Mouse (Mus musculus): ENCODE measurements around the gene Zmynd19. TPM values are rescaled to one million over a fixed set of nuclear protein-coding genes. Genes with fewer than 3 reads are reported as not detected.

Gene Zmynd19
- polyA plus RNA-seq, 1 experiment from 2014 or later = 20.4 TPM

- H3K27me3 ChIP-seq (replicated peaks; ENCODE audit: control insufficient read depth, insufficient read depth, low read length) = no peaks in the 10 kb centered on the region
- no peak for DNase-seq (ENCODE audit: low spot score)
- WGBS = 94% methylated on average over 3 of the region's 3 CpGs
Measured at GRCm38 (mm10) chr2:24914762-24915161, 34.8 kb upstream of the Zmynd19 start.

DNA sequence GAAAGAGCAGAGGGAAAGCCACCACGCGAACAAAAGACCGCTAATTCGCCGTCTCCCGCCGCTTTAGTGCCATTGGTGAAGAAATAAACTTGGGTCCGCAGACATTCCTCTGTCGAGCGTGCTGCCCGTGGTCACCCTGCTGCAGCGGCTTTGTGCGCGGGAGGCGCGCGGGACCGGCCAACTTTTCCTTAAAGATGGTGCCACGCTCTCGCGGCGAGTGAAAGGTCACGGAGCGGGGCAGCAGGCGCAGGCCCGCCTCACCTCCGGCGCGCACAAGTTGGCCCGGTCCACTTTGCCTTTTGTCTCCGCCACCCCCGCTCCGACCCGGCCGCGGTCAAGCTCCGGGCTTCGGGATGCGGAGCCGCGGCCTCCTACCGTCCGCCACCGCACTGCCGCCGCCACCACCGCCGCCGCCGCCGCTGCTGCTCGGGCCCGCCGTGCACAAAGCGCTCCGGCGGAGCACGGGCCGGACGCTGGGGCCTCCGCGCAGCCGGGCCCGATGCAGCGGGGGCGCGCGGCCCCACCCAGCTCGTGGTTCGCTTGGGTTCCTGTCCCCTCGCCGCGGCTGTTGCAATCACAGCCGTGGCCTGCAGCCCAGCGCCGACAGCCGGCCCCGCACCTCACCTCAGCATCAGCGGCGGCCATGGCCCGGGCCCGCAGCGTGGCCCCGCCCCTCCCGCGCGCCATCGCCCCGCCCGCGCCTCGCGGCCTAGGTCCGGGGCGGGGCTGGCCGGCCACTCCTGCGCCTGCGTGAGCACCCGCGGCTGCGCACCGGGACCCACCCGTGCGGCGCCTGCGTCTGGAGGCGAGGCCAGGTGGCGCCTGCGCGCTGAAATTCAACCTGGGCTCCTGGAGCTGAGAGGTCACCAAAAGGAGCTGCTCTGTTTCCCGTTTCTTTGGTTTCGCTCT is 30.4 kb upstream of the Zmynd19 start, which contains the start of gene Ehmt1:
Ehmt1 (minus strand) TSS at position 685 of the 909 bp plus-strand sequence.
- DNase-seq (ENCODE audit: low spot score) (peak; percentile 96), ATAC-seq (ENCODE audit: low read depth) (peak; percentile 99)
- Histone ChIP-seq H3K4me3 (ENCODE audit: low read depth, low read length) (peak within 1 kb of the TSS; percentile 95), H3K4me2 (ENCODE audit: low read depth, low read length) (peak within 1 kb of the TSS; percentile 60), H3K27me3 (replicated peaks; ENCODE audit: control insufficient read depth, insufficient read depth, low read length) (no peaks in the 10 kb centered on the region), H3K27ac (replicated peaks; ENCODE audit: low read depth, low read length) (peak within 1 kb of the TSS; percentile 96), H3K4me1 (ENCODE audit: control insufficient read depth, insufficient read depth, low read length) (peaks cover 8% of the 10 kb centered on the region), H3K9ac (ENCODE audit: low read depth, low read length) (peak within 1 kb of the TSS; percentile 97), H3K9me3 (ENCODE audit: control insufficient read depth, low read length) (no peaks in the 10 kb centered on the region), H3K36me3 (ENCODE audit: control insufficient read depth, insufficient read depth, low read length) (no peaks in the 10 kb centered on the region)
- WGBS = 0% methylated on average over 34 of the region's 112 CpGs

More at GRCm38 (mm10) chr2:24914762-24915161, 34.8 kb upstream of the Zmynd19 start:
- Histone ChIP-seq H3K4me3 (ENCODE audit: low read depth, low read length) (no peak overlapping the region), H3K4me1 (ENCODE audit: control insufficient read depth, insufficient read depth, low read length) (peaks cover 8% of the 10 kb centered on the region), H3K4me2 (ENCODE audit: low read depth, low read length) (no peak overlapping the region), H3K27ac (replicated peaks; ENCODE audit: low read depth, low read length) (no peak overlapping the region), H3K9ac (ENCODE audit: low read depth, low read length) (no peak overlapping the region), H3K36me3 (ENCODE audit: control insufficient read depth, insufficient read depth, low read length) (peaks cover 15% of the 10 kb centered on the region), H3K9me3 (ENCODE audit: control insufficient read depth, low read length) (no peaks in the 10 kb centered on the region)
- ATAC-seq (ENCODE audit: low read depth) = no peak

DNA sequence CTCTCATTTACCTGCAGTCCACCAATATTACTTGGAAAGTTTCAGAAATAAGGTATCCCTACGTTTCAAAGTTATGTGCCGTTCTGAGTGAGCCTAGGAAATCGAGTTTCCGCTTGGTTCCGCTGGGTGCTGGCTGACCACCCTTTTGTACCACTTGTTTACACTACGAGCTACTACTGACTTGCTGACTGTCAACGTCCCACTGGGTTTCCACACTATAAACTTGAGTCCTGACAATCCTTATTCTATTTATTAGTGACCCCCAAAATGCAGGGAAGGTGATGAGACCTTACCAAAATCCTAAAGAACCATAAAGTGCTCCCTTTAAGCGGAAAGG is 29.8 kb upstream of the Zmynd19 start:
- Histone ChIP-seq H3K4me2 (ENCODE audit: low read depth, low read length) (peak overlapping the region; percentile 56), H3K27me3 (replicated peaks; ENCODE audit: control insufficient read depth, insufficient read depth, low read length) (no peaks in the 10 kb centered on the region), H3K36me3 (ENCODE audit: control insufficient read depth, insufficient read depth, low read length) (no peaks in the 10 kb centered on the region), H3K9ac (ENCODE audit: low read depth, low read length) (peak overlapping the region; percentile 97), H3K27ac (replicated peaks; ENCODE audit: low read depth, low read length) (peak overlapping the region; percentile 96), H3K9me3 (ENCODE audit: control insufficient read depth, low read length) (no peaks in the 10 kb centered on the region), H3K4me3 (ENCODE audit: low read depth, low read length) (peak overlapping the region; percentile 95), H3K4me1 (ENCODE audit: control insufficient read depth, insufficient read depth, low read length) (peaks cover 8% of the 10 kb centered on the region)
- 9% methylated on average over 8 of the region's 8 CpGs for WGBS
- no peak for DNase-seq (ENCODE audit: low spot score)
- ATAC-seq (ENCODE audit: low read depth) = peak; percentile 28

GRCm38 (mm10) chr2:24923561-24923960 is 26.0 kb upstream of the Zmynd19 start:
- 48% methylated on average over 2 of the region's 2 CpGs for WGBS
- no peaks in the 10 kb centered on the region for H3K9me3 ChIP-seq (ENCODE audit: control insufficient read depth, low read length)
- no peak overlapping the region for H3K27ac ChIP-seq (replicated peaks; ENCODE audit: low read depth, low read length)
- ATAC-seq (ENCODE audit: low read depth) (no peak), DNase-seq (ENCODE audit: low spot score) (peak; percentile 29)
- H3K27me3 ChIP-seq (replicated peaks; ENCODE audit: control insufficient read depth, insufficient read depth, low read length) = no peaks in the 10 kb centered on the region
- no peak overlapping the region for H3K4me3 ChIP-seq (ENCODE audit: low read depth, low read length)
- H3K4me1 ChIP-seq (ENCODE audit: control insufficient read depth, insufficient read depth, low read length) = no peaks in the 10 kb centered on the region
- no peak overlapping the region for H3K9ac ChIP-seq (ENCODE audit: low read depth, low read length)
- no peak overlapping the region for H3K4me2 ChIP-seq (ENCODE audit: low read depth, low read length)
- H3K36me3 ChIP-seq (ENCODE audit: control insufficient read depth, insufficient read depth, low read length) = 0 out of 2 replicates have a peak, but pooled peaks cover 5% of the 10 kb centered on the region

DNA sequence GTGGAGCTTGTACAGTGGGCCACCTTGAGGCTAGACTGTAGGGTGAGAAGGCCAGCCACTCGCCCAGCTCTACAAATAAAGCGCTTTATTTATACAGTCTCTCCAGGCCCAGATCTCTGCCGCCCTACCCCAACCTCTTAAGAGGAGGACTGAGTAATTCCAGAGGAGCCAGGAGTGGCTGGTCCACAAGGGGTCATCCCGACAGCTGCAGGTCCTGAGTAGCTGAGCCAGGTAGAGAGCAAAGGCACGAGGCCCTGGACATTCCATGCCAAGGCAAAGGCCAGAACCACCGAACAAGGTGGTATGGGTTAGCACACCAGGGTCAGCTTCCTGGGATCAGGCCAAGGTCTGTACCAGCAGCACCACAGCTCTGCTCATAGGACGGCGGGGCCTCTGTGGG is 24.3 kb upstream of the Zmynd19 start:
- no peaks in the 10 kb centered on the region for H3K4me1 ChIP-seq (ENCODE audit: control insufficient read depth, insufficient read depth, low read length)
- no peak for DNase-seq (ENCODE audit: low spot score)
- no peak overlapping the region for H3K9ac ChIP-seq (ENCODE audit: low read depth, low read length)
- 0 out of 2 replicates have a peak, but pooled peaks cover 5% of the 10 kb centered on the region for H3K36me3 ChIP-seq (ENCODE audit: control insufficient read depth, insufficient read depth, low read length)
- ATAC-seq (ENCODE audit: low read depth) = no peak
- 83% methylated on average over 8 of the region's 8 CpGs for WGBS
- no peak overlapping the region for H3K27ac ChIP-seq (replicated peaks; ENCODE audit: low read depth, low read length)
- H3K4me3 ChIP-seq (ENCODE audit: low read depth, low read length) = no peak overlapping the region
- no peaks in the 10 kb centered on the region for H3K9me3 ChIP-seq (ENCODE audit: control insufficient read depth, low read length)
- H3K27me3 ChIP-seq (replicated peaks; ENCODE audit: control insufficient read depth, insufficient read depth, low read length) = no peaks in the 10 kb centered on the region
- no peak overlapping the region for H3K4me2 ChIP-seq (ENCODE audit: low read depth, low read length)

- Histone ChIP-seq H3K27ac (replicated peaks; ENCODE audit: low read depth, low read length) (no peak overlapping the region), H3K4me1 (ENCODE audit: control insufficient read depth, insufficient read depth, low read length) (no peaks in the 10 kb centered on the region), H3K4me2 (ENCODE audit: low read depth, low read length) (no peak overlapping the region), H3K27me3 (replicated peaks; ENCODE audit: control insufficient read depth, insufficient read depth, low read length) (no peaks in the 10 kb centered on the region), H3K36me3 (ENCODE audit: control insufficient read depth, insufficient read depth, low read length) (0 out of 2 replicates have a peak, but pooled peaks cover 5% of the 10 kb centered on the region), H3K9ac (ENCODE audit: low read depth, low read length) (no peak overlapping the region), H3K4me3 (ENCODE audit: low read depth, low read length) (no peak overlapping the region), H3K9me3 (ENCODE audit: control insufficient read depth, low read length) (no peaks in the 10 kb centered on the region)
- WGBS = 84% methylated on average over 9 of the region's 9 CpGs
- DNase-seq (ENCODE audit: low spot score) (no peak), ATAC-seq (ENCODE audit: low read depth) (no peak)
Measured at GRCm38 (mm10) chr2:24926345-24926964, 23.1 kb upstream of the Zmynd19 start.

DNA sequence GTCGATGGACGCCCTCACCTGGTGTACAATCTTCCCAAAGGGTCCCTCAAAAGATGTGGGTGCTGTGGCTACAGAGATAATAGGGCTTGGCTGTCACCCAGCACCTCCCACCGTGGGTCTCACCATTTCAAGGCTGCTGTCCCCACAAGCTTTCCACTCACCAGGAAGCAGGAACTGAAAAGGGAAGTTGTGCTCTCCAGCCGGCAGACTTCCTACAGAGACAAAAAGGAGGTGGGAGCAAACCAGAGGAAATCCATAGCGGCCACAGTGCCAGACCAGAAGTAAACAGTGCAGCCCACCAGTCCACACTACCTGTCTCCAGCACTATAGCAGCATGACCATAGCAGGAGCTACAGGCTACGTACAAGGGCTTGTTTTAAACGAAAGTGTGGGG is 22.6 kb upstream of the Zmynd19 start:
- H3K27me3 ChIP-seq (replicated peaks; ENCODE audit: control insufficient read depth, insufficient read depth, low read length) = no peaks in the 10 kb centered on the region
- no peaks in the 10 kb centered on the region for H3K4me1 ChIP-seq (ENCODE audit: control insufficient read depth, insufficient read depth, low read length)
- H3K4me3 ChIP-seq (ENCODE audit: low read depth, low read length) = no peak overlapping the region
- H3K9ac ChIP-seq (ENCODE audit: low read depth, low read length) = no peak overlapping the region
- no peak overlapping the region for H3K4me2 ChIP-seq (ENCODE audit: low read depth, low read length)
- WGBS = 66% methylated on average over 7 of the region's 7 CpGs
- H3K27ac ChIP-seq (replicated peaks; ENCODE audit: low read depth, low read length) = no peak overlapping the region
- no peak for DNase-seq (ENCODE audit: low spot score)
- H3K9me3 ChIP-seq (ENCODE audit: control insufficient read depth, low read length) = no peaks in the 10 kb centered on the region
- no peak for ATAC-seq (ENCODE audit: low read depth)
- 0 out of 2 replicates have a peak, but pooled peaks cover 5% of the 10 kb centered on the region for H3K36me3 ChIP-seq (ENCODE audit: control insufficient read depth, insufficient read depth, low read length)

GRCm38 (mm10) chr2:24927810-24928479 is 21.6 kb upstream of the Zmynd19 start:
- DNase-seq (ENCODE audit: low spot score) = peak; percentile 86

More at GRCm38 (mm10) chr2:24927810-24928479, 21.6 kb upstream of the Zmynd19 start:
- Histone ChIP-seq H3K4me1 (ENCODE audit: control insufficient read depth, insufficient read depth, low read length) (no peaks in the 10 kb centered on the region), H3K9me3 (ENCODE audit: control insufficient read depth, low read length) (no peaks in the 10 kb centered on the region), H3K9ac (ENCODE audit: low read depth, low read length) (no peak overlapping the region), H3K36me3 (ENCODE audit: control insufficient read depth, insufficient read depth, low read length) (0 out of 2 replicates have a peak, but pooled peaks cover 5% of the 10 kb centered on the region), H3K4me3 (ENCODE audit: low read depth, low read length) (no peak overlapping the region), H3K4me2 (ENCODE audit: low read depth, low read length) (no peak overlapping the region), H3K27ac (replicated peaks; ENCODE audit: low read depth, low read length) (peak overlapping the region; percentile 53; the same call in 1 of the 2 replicates), H3K27me3 (replicated peaks; ENCODE audit: control insufficient read depth, insufficient read depth, low read length) (no peaks in the 10 kb centered on the region)
- 55% methylated on average over 2 of the region's 4 CpGs for whole genome bisulfite sequencing
- ATAC-seq (ENCODE audit: low read depth) = peak; percentile 90
